Mouse (Mus musculus): ENCODE results near the gene Olfr592.
"Not testable (repeated sequence)": the region's sequence is repeated elsewhere in the genome, so short reads cannot be mapped to it uniquely, and the experiment has no call there.

Gene Olfr592

GRCm38 (mm10) chr7:103184503-103184902, at the start of gene Olfr592:
Olfr592 (plus strand) TSS chr7:103184803.
- not testable (repeated sequence) for DNase-seq (ENCODE audit: low read depth, low spot score)

GRCm38 (mm10) chr7:103140579-103140978, 44.0 kb upstream of the Olfr592 start, which contains the start of gene Olfr588-ps1:
Olfr588-ps1 (plus strand) TSS chr7:103140879.
- DNase-seq (ENCODE audit: low read depth, low spot score) = no peak

GRCm38 (mm10) chr7:103156256-103156655, 28.3 kb upstream of the Olfr592 start, which contains the start of gene Olfr589:
Olfr589 (minus strand) TSS chr7:103156356.
- no peak for DNase-seq (ENCODE audit: low read depth, low spot score)

GRCm38 (mm10) chr7:103169697-103170096, 14.9 kb upstream of the Olfr592 start:
- no peak for DNase-seq (ENCODE audit: low read depth, low spot score)

GRCm38 (mm10) chr7:103178240-103178639, 6.4 kb upstream of the Olfr592 start, which contains the start of gene Olfr591:
Olfr591 (minus strand) TSS chr7:103178340.
- DNase-seq (ENCODE audit: low read depth, low spot score) = no peak

GRCm38 (mm10) chr7:103211562-103211961, 27.0 kb downstream of the Olfr592 start, which contains the start of gene Olfr593:
Olfr593 (plus strand) TSS chr7:103211862.
- DNase-seq (ENCODE audit: low read depth, low spot score) = no peak

- DNase-seq (ENCODE audit: low read depth, low spot score) = not testable (repeated sequence)
These were observed 27.4 kb downstream of the Olfr592 start for GRCm38 (mm10) chr7:103212050-103212449.

GRCm38 (mm10) chr7:103216696-103217095, 32.1 kb downstream of the Olfr592 start, which contains the start of gene Olfr594:
Olfr594 (plus strand) TSS chr7:103216996.
- no peak for DNase-seq (ENCODE audit: low read depth, low spot score)
